Mouse (Mus musculus): ENCODE measurements around the gene Syt1. TPM values are rescaled to one million over a fixed set of nuclear protein-coding genes. Genes with fewer than 3 reads are reported as not detected.
A peak's percentile ranks its signal among the peaks of the same experiment; 100 is the strongest.

Gene Syt1
- total RNA-seq, 2 experiments from 2014 or later = 18.2 to 30.7 TPM

DNA sequence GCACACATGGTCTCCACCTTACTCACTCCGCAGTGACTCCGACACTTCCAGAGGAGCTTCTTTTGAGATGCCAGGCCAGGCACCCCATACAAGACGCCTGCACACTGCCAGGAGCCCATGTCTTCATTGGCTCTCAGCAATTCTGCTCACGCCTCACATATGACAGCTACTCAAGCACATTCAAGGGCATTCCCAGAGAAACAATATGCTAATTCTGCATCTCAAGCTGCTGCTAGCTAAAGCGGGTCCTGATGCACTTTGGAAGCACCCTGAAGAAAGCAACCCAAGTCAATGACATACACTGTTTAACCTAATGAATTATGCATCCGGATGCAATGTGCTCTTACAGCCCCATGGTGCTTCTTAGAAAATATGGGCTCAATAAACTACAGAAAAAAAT, 247.1 kb downstream of the Syt1 start:
- DNase-seq = no peak

- no peak for DNase-seq
Measured at GRCm38 (mm10) chr10:108753304-108753703, 257.5 kb downstream of the Syt1 start.

GRCm38 (mm10) chr10:108743759-108744158, 267.0 kb downstream of the Syt1 start:
- DNase-seq = no peak

DNA sequence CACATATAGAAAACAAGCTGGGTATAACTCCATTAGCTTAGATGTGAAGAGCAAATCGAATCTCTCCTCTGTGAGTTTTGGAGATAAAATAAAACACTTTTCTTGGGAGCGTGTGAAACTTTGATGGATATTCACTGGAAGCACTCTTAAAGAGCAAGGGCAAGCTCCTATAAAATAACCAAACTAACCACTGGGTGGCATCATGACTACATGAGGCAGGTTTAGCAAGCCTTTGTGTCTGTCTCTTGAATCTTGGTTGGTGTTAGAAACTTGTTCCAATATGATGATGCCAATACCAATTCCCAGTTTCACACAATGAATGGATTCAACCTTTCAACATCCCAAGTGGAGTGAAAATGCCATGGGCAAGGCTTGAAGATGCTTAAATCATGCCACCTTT, 276.8 kb downstream of the Syt1 start:
- peak; percentile 26 for DNase-seq

- no peak for DNase-seq
Measured at GRCm38 (mm10) chr10:108728961-108729360, 281.8 kb downstream of the Syt1 start.

- no peak for DNase-seq
Measured at GRCm38 (mm10) chr10:108726391-108726790, 284.4 kb downstream of the Syt1 start.

DNA sequence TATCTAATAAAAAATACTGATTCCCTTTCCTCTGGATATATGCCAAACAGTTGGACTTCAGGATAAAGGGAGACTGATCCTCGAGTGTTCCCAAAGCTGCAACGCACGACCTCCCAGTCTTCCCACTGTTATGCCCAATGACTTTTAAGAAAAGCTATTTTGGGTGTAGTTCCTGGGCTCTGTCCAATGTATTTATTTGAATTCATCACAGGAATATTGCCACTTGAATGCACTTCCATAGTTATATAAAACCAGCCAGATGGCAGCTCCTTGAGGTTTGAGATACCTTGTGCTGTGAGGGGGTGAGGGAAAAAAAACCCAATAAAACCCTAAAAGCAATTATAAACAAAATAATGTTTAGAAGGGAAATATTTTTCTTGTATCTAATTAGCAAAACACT, 285.9 kb downstream of the Syt1 start:
- no peak for DNase-seq

- no peak for DNase-seq
Measured at GRCm38 (mm10) chr10:108710514-108710913, 300.3 kb downstream of the Syt1 start.

GRCm38 (mm10) chr10:108705658-108706057, 305.1 kb downstream of the Syt1 start:
- DNase-seq = no peak

DNA sequence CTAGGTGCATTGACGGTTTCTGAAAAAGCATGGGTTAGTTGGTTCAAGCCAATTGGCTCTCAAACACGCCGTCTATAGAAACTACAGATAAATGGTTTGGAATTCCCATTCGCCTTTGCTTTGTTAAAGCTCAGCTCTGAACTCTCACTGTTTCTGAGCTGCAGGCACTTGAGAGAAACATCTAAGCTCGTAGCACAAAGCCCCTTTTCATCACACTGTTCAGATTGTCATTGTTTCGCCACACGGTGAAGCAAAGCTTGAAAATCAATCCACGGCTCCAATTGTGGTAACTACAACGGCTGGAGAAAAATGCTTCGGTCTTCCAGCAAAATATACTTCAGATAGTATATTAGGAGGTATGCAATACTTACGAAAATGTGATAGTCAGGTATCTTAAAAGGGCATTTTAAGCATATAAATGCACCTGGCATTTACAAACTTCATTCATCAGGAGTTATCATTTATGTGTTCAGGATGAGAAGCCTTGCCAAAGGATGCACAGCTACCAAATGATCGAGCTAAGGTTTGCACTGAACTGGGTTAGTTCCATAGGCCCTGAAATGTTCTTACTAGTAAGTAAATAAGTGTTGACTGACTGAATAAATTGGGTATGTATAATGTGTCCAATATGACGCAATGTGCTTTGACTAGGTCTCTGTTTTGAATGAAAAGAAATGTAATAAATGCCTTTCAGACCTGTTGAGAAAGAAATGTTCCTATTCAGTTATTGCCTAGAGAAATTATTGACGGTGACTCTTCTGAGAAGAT, 309.2 kb downstream of the Syt1 start:
- no peak for DNase-seq

DNA sequence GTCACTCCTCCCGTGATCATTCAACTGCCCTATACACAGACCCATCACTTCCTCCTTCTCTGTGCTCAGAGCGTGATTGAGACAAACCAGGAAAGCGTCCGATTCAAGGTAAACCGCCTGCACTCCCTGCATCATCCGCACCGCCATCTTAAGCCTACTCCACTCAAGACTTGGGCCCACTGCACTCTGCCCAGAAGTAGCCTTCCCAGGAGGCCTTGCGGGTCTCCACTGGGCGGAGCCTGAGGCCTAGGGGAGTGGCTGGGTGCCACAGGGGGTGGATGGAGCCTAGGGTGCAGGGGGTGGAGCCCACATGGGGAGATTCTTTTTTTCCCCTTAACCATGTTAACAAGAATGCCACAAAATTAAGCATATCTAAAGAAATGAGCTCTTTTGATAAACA, 310.8 kb downstream of the Syt1 start, which contains the start of gene Gm5136:
Gene Gm5136, minus strand, starts transcription at position 215 of the 400 bp plus-strand sequence.
- no peak for DNase-seq

DNA sequence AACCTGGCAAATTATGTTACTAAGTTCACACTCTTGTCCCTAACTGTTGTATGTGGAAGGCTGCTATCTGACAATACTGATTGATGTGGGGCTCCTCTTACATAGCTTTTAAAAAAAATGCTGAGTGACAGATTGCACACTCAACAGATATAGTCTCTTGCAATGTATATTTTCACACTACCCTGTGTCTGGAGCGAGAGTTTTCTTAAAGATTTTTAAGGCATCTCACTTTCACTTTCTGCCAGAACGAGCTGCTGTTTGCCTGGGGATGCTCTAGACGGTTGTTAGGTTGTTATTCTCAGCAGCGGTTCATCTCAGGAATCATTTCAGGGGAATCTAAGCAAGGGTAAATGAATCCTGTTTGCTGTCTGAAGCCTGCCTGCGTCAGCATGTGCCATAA, 313.7 kb downstream of the Syt1 start:
- no peak for DNase-seq

- DNase-seq = no peak
Measured at GRCm38 (mm10) chr10:108690954-108691353, 319.8 kb downstream of the Syt1 start.

DNA sequence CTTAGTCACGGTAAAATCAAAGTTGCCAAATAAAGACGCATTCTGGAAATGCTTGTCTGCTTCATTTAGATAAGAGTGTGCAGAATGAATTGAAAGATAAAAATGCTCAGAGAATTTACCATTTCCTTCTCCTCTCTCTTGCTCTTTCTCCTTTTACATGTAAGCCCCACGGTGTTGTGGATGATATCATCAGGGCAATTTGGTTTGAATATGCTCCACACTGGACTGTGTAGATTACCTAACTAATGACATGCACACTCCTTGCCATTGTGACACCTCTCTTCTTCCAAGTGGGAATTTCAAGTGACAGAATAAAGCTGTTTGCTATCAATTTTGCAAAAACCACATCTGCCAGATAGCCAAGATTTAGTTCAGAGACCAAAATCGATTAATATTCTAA, 324.1 kb downstream of the Syt1 start:
- no peak for DNase-seq

DNA sequence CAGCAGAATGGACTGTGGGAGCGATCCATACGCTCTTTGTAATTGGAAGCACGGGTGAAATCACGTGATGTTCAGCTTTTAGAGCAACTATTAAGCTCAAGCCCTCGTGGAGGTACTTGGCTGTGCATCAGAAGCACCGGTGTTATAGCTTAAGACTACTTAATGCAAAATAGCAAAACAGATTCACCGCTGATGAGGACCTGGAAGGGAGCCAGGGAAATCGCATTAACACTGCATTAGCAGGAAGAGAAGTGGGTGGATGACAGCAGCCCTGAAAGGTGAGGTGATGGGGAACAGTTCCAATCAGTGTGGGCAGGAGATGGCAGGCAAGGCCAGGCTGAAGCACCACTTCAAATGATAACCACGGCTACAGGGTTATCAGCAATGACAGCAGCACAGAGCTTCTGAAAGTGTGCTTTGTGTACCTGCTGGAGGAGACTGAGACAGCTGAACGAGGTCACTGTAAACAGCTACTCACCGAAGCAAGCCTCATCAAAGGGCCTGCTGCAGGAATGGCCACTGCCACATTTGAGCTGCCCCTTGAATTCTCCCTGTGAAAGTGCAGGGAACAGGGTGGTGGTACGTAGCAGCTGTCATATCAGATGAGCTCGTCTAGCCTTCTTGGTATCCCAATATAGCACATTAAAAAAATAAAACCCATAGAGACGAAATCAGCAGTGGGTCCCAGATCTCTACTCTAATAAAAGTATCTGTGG, 330.9 kb downstream of the Syt1 start:
- DNase-seq = peak; percentile 16

GRCm38 (mm10) chr10:108677053-108677452, 333.7 kb downstream of the Syt1 start:
- DNase-seq = no peak

GRCm38 (mm10) chr10:108668944-108669343, 341.8 kb downstream of the Syt1 start:
- DNase-seq = no peak

GRCm38 (mm10) chr10:108660295-108660694, 350.5 kb downstream of the Syt1 start:
- no peak for DNase-seq

DNA sequence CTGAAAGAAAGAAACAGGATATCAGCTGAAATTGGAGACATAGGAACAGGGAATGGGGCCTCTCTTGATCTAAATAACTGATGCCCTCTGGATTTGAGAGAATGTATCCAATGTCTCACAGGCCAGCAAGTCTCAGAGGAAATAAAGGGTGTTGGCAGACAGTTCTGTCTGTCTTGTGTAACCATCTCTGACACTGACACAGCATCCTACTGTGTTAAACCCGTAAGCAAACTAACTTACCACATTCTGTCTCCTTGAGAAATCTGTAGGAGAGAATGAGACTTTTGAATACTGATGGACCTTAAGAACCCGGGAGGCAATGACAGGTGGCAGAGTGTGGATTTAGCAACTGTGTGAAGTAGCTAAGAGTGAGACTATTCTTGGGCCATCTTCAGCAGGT, 352.5 kb downstream of the Syt1 start:
- DNase-seq = no peak

DNA sequence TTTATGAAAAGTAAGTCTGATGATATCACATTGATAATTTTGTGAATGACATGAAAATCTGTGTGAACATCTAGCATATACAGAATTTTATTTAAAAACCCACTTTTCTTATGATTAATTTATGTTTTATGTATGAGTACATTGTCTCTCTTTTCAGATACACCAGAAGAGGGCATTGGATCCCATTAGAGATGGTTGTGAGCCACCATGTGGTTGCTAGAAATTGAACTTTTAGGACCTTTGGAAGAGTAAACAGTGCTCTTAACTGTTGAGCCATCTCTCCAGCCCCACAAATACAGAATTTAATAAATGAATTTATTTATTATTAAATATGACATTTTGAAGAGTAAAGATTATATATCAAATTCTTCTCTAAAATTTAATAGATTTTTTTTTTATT, 353.1 kb downstream of the Syt1 start:
- DNase-seq = no peak

DNA sequence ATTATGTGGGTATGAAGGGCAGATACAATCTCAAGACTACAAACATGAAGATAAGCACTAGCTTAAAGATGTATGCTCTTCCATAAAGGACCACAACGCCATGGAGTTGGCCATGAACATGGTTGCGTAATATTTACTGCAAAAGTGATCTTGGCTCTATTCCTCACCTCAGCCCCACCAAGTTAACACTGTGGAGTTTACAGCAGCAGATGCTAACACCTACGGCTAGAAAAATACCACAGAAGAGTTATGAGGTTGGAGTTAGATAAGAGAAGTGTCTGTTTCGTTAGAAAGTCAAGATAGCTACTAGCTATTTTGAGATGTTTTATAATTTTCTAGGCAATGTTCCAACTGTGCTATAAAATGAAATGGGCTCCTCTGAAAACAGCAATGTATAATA, 353.9 kb downstream of the Syt1 start:
- DNase-seq = no peak

- no peak for DNase-seq
Measured at GRCm38 (mm10) chr10:108655074-108655473, 355.7 kb downstream of the Syt1 start.

DNA sequence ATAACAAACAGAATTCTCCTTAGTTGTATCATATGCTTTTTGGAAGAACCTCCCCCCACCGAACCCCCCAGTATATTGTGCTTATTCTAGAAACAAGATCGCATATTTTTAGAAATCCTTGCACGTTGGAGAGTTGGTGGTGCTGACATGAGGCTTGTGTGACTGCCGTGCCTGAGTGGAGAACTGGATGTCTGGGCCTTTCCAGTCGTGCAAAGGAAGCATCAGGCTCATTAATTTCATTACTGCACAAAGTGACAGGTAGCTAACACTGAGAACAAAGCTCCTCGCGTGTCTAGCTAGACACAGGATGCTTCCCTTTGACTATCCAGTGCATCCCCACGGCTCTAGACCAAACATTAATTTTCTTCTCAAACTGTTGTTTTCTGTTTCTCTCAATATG, 358.0 kb downstream of the Syt1 start:
- DNase-seq = no peak

DNA sequence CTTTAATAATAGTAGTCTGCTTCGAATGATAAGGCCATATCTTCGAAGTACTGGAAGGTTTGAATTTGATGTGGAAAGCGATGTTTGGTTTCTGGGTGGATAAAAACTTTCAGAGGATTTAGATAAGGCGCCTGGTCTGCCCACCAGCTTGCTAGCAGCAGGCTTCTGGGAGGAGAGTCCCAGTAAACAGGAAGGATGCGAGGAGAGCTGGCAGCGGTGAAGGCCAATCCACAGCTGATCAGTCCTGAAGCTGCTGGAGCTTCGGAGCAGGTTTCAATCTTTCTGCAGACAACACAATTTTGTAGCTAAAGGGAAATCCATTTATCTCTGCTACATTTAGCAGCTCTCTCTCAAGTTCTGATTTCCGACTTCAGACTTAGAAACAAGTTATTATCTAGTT, 358.7 kb downstream of the Syt1 start:
- DNase-seq = no peak

Measured in adrenal gland, postnatal 10 days (tissue).